Mouse (Mus musculus): Measurements from ENCODE around the gene Car4. TPM values are rescaled to one million over a fixed set of nuclear protein-coding genes. Genes with fewer than 3 reads are reported as not detected.

The Car4 gene
- polyA plus RNA-seq, 1 experiment from 2014 or later = not detected

- Histone ChIP-seq H3K9me3 (ENCODE audit: low read length) (no peaks in the 10 kb centered on the region), H3K4me1 (ENCODE audit: insufficient read depth) (no peaks in the 10 kb centered on the region), H3K27ac (ENCODE audit: low read depth) (no peak overlapping the region), H3K36me3 (replicated peaks; ENCODE audit: insufficient read depth, low read length) (no peaks in the 10 kb centered on the region), H3K4me2 (ENCODE audit: low read depth, low read length) (no peak overlapping the region), H3K9ac (replicated peaks) (no peak overlapping the region), H3K27me3 (ENCODE audit: insufficient read depth, low read length) (no peaks in the 10 kb centered on the region), H3K4me3 (ENCODE audit: low read depth, low read length) (no peak overlapping the region)
- 62% methylated on average over 2 of the region's 2 CpGs for WGBS (ENCODE audit: insufficient replicate concordance)
- ATAC-seq (no peak), DNase-seq (peak; percentile 53)
- TF ChIP-seq CTCF (IDR thresholded peaks at IDR 0.05; ENCODE audit: low read depth) (peak; percentile 64), EP300 (IDR thresholded peaks at IDR 0.05; ENCODE audit: low read depth) (no peak)
Observed at GRCm38 (mm10) chr11:84978113-84978512, 20.5 kb downstream of the Car4 start.

GRCm38 (mm10) chr11:84979351-84979750, 21.8 kb downstream of the Car4 start:
- Histone ChIP-seq H3K36me3 (replicated peaks; ENCODE audit: insufficient read depth, low read length) (peaks cover 4% of the 10 kb centered on the region; the same call in 1 of the 2 replicates), H3K9ac (replicated peaks) (no peak overlapping the region), H3K4me3 (ENCODE audit: low read depth, low read length) (no peak overlapping the region), H3K4me2 (ENCODE audit: low read depth, low read length) (no peak overlapping the region), H3K4me1 (ENCODE audit: insufficient read depth) (no peaks in the 10 kb centered on the region), H3K9me3 (ENCODE audit: low read length) (no peaks in the 10 kb centered on the region), H3K27ac (ENCODE audit: low read depth) (no peak overlapping the region), H3K27me3 (ENCODE audit: insufficient read depth, low read length) (no peaks in the 10 kb centered on the region)
- WGBS (ENCODE audit: insufficient replicate concordance) = 11% methylated on average over 1 of the region's 1 CpGs
- ATAC-seq (no peak), DNase-seq (peak; percentile 14)
- 0 out of 2 replicates have a peak, but pooled peaks have one; percentile 19 for TF ChIP-seq EP300 (IDR thresholded peaks at IDR 0.05; ENCODE audit: low read depth)
- TF ChIP-seq CTCF (IDR thresholded peaks at IDR 0.05; ENCODE audit: low read depth) = no peak

GRCm38 (mm10) chr11:84980697-84981096, 23.1 kb downstream of the Car4 start:
- DNase-seq (peak; percentile 7), ATAC-seq (no peak)
- Histone ChIP-seq H3K4me1 (ENCODE audit: insufficient read depth) (no peaks in the 10 kb centered on the region), H3K9ac (replicated peaks) (no peak overlapping the region), H3K27me3 (ENCODE audit: insufficient read depth, low read length) (no peaks in the 10 kb centered on the region), H3K36me3 (replicated peaks; ENCODE audit: insufficient read depth, low read length) (peaks cover 14% of the 10 kb centered on the region), H3K4me3 (ENCODE audit: low read depth, low read length) (no peak overlapping the region), H3K9me3 (ENCODE audit: low read length) (no peaks in the 10 kb centered on the region), H3K4me2 (ENCODE audit: low read depth, low read length) (no peak overlapping the region), H3K27ac (ENCODE audit: low read depth) (no peak overlapping the region)
- TF ChIP-seq EP300 (IDR thresholded peaks at IDR 0.05; ENCODE audit: low read depth) (no peak), CTCF (IDR thresholded peaks at IDR 0.05; ENCODE audit: low read depth) (no peak)
- 83% methylated on average over 2 of the region's 2 CpGs for WGBS (ENCODE audit: insufficient replicate concordance)

GRCm38 (mm10) chr11:84985421-84985820, 27.8 kb downstream of the Car4 start:
- Histone ChIP-seq H3K9me3 (ENCODE audit: low read length) (no peaks in the 10 kb centered on the region), H3K36me3 (replicated peaks; ENCODE audit: insufficient read depth, low read length) (peaks cover 45% of the 10 kb centered on the region)

GRCm38 (mm10) chr11:84988341-84988919, 30.8 kb downstream of the Car4 start:
- ATAC-seq (no peak), DNase-seq (no peak)
- H3K36me3 ChIP-seq (replicated peaks; ENCODE audit: insufficient read depth, low read length) = peaks cover 57% of the 10 kb centered on the region
- H3K4me1 ChIP-seq (ENCODE audit: insufficient read depth) = no peaks in the 10 kb centered on the region
- TF ChIP-seq EP300 (IDR thresholded peaks at IDR 0.05; ENCODE audit: low read depth) (no peak), CTCF (IDR thresholded peaks at IDR 0.05; ENCODE audit: low read depth) (no peak)
- no peak overlapping the region for H3K4me2 ChIP-seq (ENCODE audit: low read depth, low read length)
- 91% methylated on average over 3 of the region's 3 CpGs for WGBS (ENCODE audit: insufficient replicate concordance)
- H3K27ac ChIP-seq (ENCODE audit: low read depth) = no peak overlapping the region
- H3K9me3 ChIP-seq (ENCODE audit: low read length) = no peaks in the 10 kb centered on the region
- no peak overlapping the region for H3K9ac ChIP-seq (replicated peaks)
- no peaks in the 10 kb centered on the region for H3K27me3 ChIP-seq (ENCODE audit: insufficient read depth, low read length)
- H3K4me3 ChIP-seq (ENCODE audit: low read depth, low read length) = no peak overlapping the region

More at GRCm38 (mm10) chr11:84985421-84985820, 27.8 kb downstream of the Car4 start:
- no peak for TF ChIP-seq EP300 (IDR thresholded peaks at IDR 0.05; ENCODE audit: low read depth)
- no peak overlapping the region for H3K9ac ChIP-seq (replicated peaks)
- 79% methylated on average over 6 of the region's 6 CpGs for WGBS (ENCODE audit: insufficient replicate concordance)
- H3K4me3 ChIP-seq (ENCODE audit: low read depth, low read length) = no peak overlapping the region
- ATAC-seq = no peak
- no peaks in the 10 kb centered on the region for H3K27me3 ChIP-seq (ENCODE audit: insufficient read depth, low read length)
- no peak overlapping the region for H3K27ac ChIP-seq (ENCODE audit: low read depth)
- no peaks in the 10 kb centered on the region for H3K4me1 ChIP-seq (ENCODE audit: insufficient read depth)
- no peak overlapping the region for H3K4me2 ChIP-seq (ENCODE audit: low read depth, low read length)
- no peak for DNase-seq

- TF ChIP-seq EP300 (IDR thresholded peaks at IDR 0.05; ENCODE audit: low read depth) (no peak), CTCF (IDR thresholded peaks at IDR 0.05; ENCODE audit: low read depth) (0 out of 2 replicates have a peak, but pooled peaks have one; percentile 4)
- Histone ChIP-seq H3K27ac (ENCODE audit: low read depth) (no peak overlapping the region), H3K27me3 (ENCODE audit: insufficient read depth, low read length) (no peaks in the 10 kb centered on the region), H3K9me3 (ENCODE audit: low read length) (no peaks in the 10 kb centered on the region), H3K9ac (replicated peaks) (no peak overlapping the region), H3K4me1 (ENCODE audit: insufficient read depth) (no peaks in the 10 kb centered on the region), H3K4me2 (ENCODE audit: low read depth, low read length) (no peak overlapping the region), H3K36me3 (replicated peaks; ENCODE audit: insufficient read depth, low read length) (peaks cover 47% of the 10 kb centered on the region), H3K4me3 (ENCODE audit: low read depth, low read length) (no peak overlapping the region)
- WGBS (ENCODE audit: insufficient replicate concordance) = 88% methylated on average over 1 of the region's 1 CpGs
- no peak for ATAC-seq
- DNase-seq = no peak
Observed at GRCm38 (mm10) chr11:84992996-84993395, 35.4 kb downstream of the Car4 start.
